Mouse (Mus musculus) hindbrain, embryonic 10.5 days (tissue): ENCODE results near the gene Haghl. TPM values are rescaled to one million over a fixed set of nuclear protein-coding genes. Genes with fewer than 3 reads are reported as not detected.

Source experiments
- DNase-seq: peaks from one replicate; pipeline ENCODE4 v3.0.0-alpha.2; 2017; ENCODE audit warnings: low spot score
- H3K27ac ChIP-seq: fragments of 300-500 bp; sonication (generic); 2 replicates; pipeline ENCODE4 v1.5.1; 2016; ENCODE audit warnings: mild to moderate bottlenecking, moderate library complexity
- H3K27me3 ChIP-seq: fragments of 300-500 bp; sonication (generic); 2 replicates; pipeline ENCODE4 v1.6.1; 2016; ENCODE audit warnings: mild to moderate bottlenecking; ENCODE audit not compliant: poor library complexity, insufficient read depth, severe bottlenecking
- H3K36me3 ChIP-seq: fragments of 300-500 bp; sonication (generic); 2 replicates; pipeline ENCODE4 v1.6.1; 2016; ENCODE audit warnings: mild to moderate bottlenecking, moderate library complexity
- H3K4me1 ChIP-seq: fragments of 300-500 bp; sonication (generic); replicated peaks from 2 replicates; pipeline ENCODE4 v1.6.1; 2016; ENCODE audit warnings: mild to moderate bottlenecking
- H3K4me3 ChIP-seq: fragments of 300-500 bp; sonication (generic); 2 replicates; pipeline ENCODE4 v1.5.1; 2016; ENCODE audit warnings: mild to moderate bottlenecking, moderate library complexity
- H3K9me3 ChIP-seq: fragments of 300-500 bp; sonication (generic); 2 replicates; pipeline ENCODE4 v1.6.1; 2016; ENCODE audit warnings: mild to moderate bottlenecking, moderate library complexity
- WGBS: fragments of 180-500 bp; shearing (Covaris S2); methylation state at CpG from one replicate; pipeline ENCODE4 v1.1.7; 2016; 5-methylcytosine and 5-hydroxymethylcytosine counted together
- polyA plus RNA-seq: library from polyadenylated mRNA; unstranded; fragments of >200 nt; fragmentation: Nextera tagmentation; extraction: Ambion mirVana; gene quantifications from 2 replicates; pipeline ENCODE4 v1.2.1, GENCODE M21; 2016

Haghl gene
- polyA plus RNA-seq, 1 experiment from 2014 or later = 88.5 TPM

GRCm38 (mm10) chr17:25827546-25828222 lies 42.2 kb upstream of the Haghl start:
- Histone ChIP-seq H3K27me3 (no peaks in the 10 kb centered on the region), H3K4me3 (peak overlapping the region; percentile 26), H3K27ac (peak overlapping the region; percentile 95; the same call in 1 of the 2 replicates), H3K36me3 (peaks cover 60% of the 10 kb centered on the region), H3K4me1 (peaks cover 90% of the 10 kb centered on the region), H3K9me3 (no peaks in the 10 kb centered on the region)
- WGBS = 93% methylated on average over 22 of the region's 22 CpGs
- no peak for DNase-seq

GRCm38 (mm10) chr17:25827011-25827410 lies 41.5 kb upstream of the Haghl start:
- no peaks in the 10 kb centered on the region for H3K9me3 ChIP-seq
- H3K27me3 ChIP-seq = no peaks in the 10 kb centered on the region; the same call in 1 of the 2 replicates
- DNase-seq = no peak
- WGBS = 95% methylated on average over 13 of the region's 13 CpGs
- peaks cover 87% of the 10 kb centered on the region for H3K4me1 ChIP-seq
- H3K4me3 ChIP-seq = 0 out of 2 replicates have a peak overlapping the region, but pooled peaks have one; percentile 14
- H3K27ac ChIP-seq = no peak overlapping the region
- H3K36me3 ChIP-seq = peaks cover 58% of the 10 kb centered on the region

- Histone ChIP-seq H3K4me3 (0 out of 2 replicates have a peak overlapping the region, but pooled peaks have one; percentile 76), H3K4me1 (peaks cover 78% of the 10 kb centered on the region), H3K36me3 (peaks cover 49% of the 10 kb centered on the region), H3K9me3 (no peaks in the 10 kb centered on the region), H3K27me3 (peaks cover 2% of the 10 kb centered on the region; the same call in 1 of the 2 replicates), H3K27ac (no peak overlapping the region)
- DNase-seq = no peak
- 97% methylated on average over 27 of the region's 27 CpGs for WGBS
These were observed 40.6 kb upstream of the Haghl start for GRCm38 (mm10) chr17:25825984-25826570.

GRCm38 (mm10) chr17:25825311-25825710 lies 39.8 kb upstream of the Haghl start:
- WGBS = 87% methylated on average over 6 of the region's 6 CpGs
- no peak for DNase-seq
- Histone ChIP-seq H3K4me3 (peak overlapping the region; percentile 76), H3K27ac (no peak overlapping the region), H3K9me3 (no peaks in the 10 kb centered on the region), H3K36me3 (peaks cover 41% of the 10 kb centered on the region), H3K4me1 (peaks cover 70% of the 10 kb centered on the region), H3K27me3 (peaks cover 10% of the 10 kb centered on the region)

GRCm38 (mm10) chr17:25824362-25825142 lies 39.1 kb upstream of the Haghl start:
- Histone ChIP-seq H3K27me3 (peaks cover 17% of the 10 kb centered on the region), H3K36me3 (peaks cover 36% of the 10 kb centered on the region), H3K4me1 (peaks cover 68% of the 10 kb centered on the region), H3K9me3 (no peaks in the 10 kb centered on the region), H3K4me3 (peak overlapping the region; percentile 76), H3K27ac (peak overlapping the region; percentile 88)
- DNase-seq = no peak
- WGBS = 71% methylated on average over 17 of the region's 17 CpGs

- H3K9me3 ChIP-seq = no peaks in the 10 kb centered on the region
- peak within 1 kb of the TSS; percentile 88 for H3K27ac ChIP-seq
- peaks cover 28% of the 10 kb centered on the region for H3K27me3 ChIP-seq
- peaks cover 66% of the 10 kb centered on the region for H3K4me1 ChIP-seq
- DNase-seq = peak; percentile 80
- peaks cover 41% of the 10 kb centered on the region for H3K36me3 ChIP-seq
- under 1% methylated on average over 18 of the region's 18 CpGs for WGBS
- H3K4me3 ChIP-seq = peak within 1 kb of the TSS; percentile 76
These were observed 38.0 kb upstream of the Haghl start, which contains the start of gene Wdr24 for GRCm38 (mm10) chr17:25823452-25823851. TSS of gene Wdr24 (plus strand) at chr17:25823627.

- Histone ChIP-seq H3K4me1 (peaks cover 24% of the 10 kb centered on the region), H3K9me3 (no peaks in the 10 kb centered on the region), H3K27ac (peak overlapping the region; percentile 26; the same call in 1 of the 2 replicates), H3K27me3 (peaks cover 56% of the 10 kb centered on the region), H3K36me3 (peaks cover 30% of the 10 kb centered on the region), H3K4me3 (peak overlapping the region; percentile 41)
- DNase-seq = peak; percentile 35
- WGBS = 5% methylated on average over 46 of the region's 46 CpGs
These were observed 33.6 kb upstream of the Haghl start for GRCm38 (mm10) chr17:25818851-25819780.

- H3K27me3 ChIP-seq = peaks cover 67% of the 10 kb centered on the region
- WGBS = 87% methylated on average over 11 of the region's 11 CpGs
- no peak for DNase-seq
- peaks cover 30% of the 10 kb centered on the region for H3K36me3 ChIP-seq
- no peaks in the 10 kb centered on the region for H3K9me3 ChIP-seq
- no peak overlapping the region for H3K4me3 ChIP-seq
- H3K27ac ChIP-seq = no peak overlapping the region
- peaks cover 25% of the 10 kb centered on the region for H3K4me1 ChIP-seq
These were observed 32.2 kb upstream of the Haghl start for GRCm38 (mm10) chr17:25817662-25818061.

- Histone ChIP-seq H3K27ac (no peak overlapping the region), H3K36me3 (peaks cover 22% of the 10 kb centered on the region), H3K4me1 (peaks cover 43% of the 10 kb centered on the region), H3K4me3 (peak overlapping the region; percentile 28), H3K9me3 (no peaks in the 10 kb centered on the region), H3K27me3 (peaks cover 80% of the 10 kb centered on the region)
- WGBS = 2% methylated on average over 20 of the region's 20 CpGs
- DNase-seq = peak; percentile 88
These were observed 28.0 kb upstream of the Haghl start for GRCm38 (mm10) chr17:25813471-25813870.

GRCm38 (mm10) chr17:25810890-25811289 lies 25.4 kb upstream of the Haghl start:
- Histone ChIP-seq H3K36me3 (no peaks in the 10 kb centered on the region), H3K27me3 (peaks cover 68% of the 10 kb centered on the region)

GRCm38 (mm10) chr17:25809606-25810340 lies 24.3 kb upstream of the Haghl start:
- H3K4me1 ChIP-seq = peaks cover 51% of the 10 kb centered on the region
- DNase-seq = peak; percentile 38
- peak overlapping the region; percentile 97 for H3K27ac ChIP-seq
- H3K36me3 ChIP-seq = no peaks in the 10 kb centered on the region
- peak overlapping the region; percentile 87 for H3K4me3 ChIP-seq
- H3K9me3 ChIP-seq = no peaks in the 10 kb centered on the region
- peaks cover 68% of the 10 kb centered on the region for H3K27me3 ChIP-seq
- WGBS = 9% methylated on average over 25 of the region's 25 CpGs

More at GRCm38 (mm10) chr17:25810890-25811289, 25.4 kb upstream of the Haghl start:
- 74% methylated on average over 4 of the region's 4 CpGs for WGBS
- no peak for DNase-seq
- Histone ChIP-seq H3K4me3 (peak overlapping the region; percentile 87), H3K27ac (no peak overlapping the region), H3K4me1 (peaks cover 51% of the 10 kb centered on the region), H3K9me3 (no peaks in the 10 kb centered on the region)
